Mouse (Mus musculus) spleen, postnatal 36 days (tissue): ENCODE measurements around the gene Tenm1.
A peak's percentile ranks its signal among the peaks of the same experiment; 100 is the strongest.

Experiments used
- DNase-seq, 2 experiments: peaks; one replicate each; pipeline ENCODE4 v3.0.0; 2022; ENCODE audit warnings: low spot score in 2 of 2, mixed read lengths in 1 of 2

The Tenm1 gene

DNA sequence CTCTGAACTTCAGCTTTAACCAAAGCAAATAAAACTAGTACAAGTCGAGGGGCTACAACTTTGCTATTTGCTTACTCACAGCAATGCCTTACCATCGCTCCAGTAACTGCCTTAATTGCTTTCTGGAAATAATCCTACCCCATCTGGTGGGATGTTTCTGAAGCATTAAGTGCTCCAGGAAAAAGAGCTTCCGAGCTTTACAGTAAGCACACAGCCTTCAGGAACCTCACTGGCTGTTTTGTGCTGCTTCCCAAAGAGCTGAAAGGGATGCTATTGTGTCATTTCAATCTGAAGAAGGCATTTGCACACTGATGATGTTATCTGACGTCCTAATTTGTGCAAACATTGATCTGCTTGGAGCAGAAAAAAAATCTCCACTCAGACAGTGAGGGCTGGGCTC lies 647.4 kb downstream of the Tenm1 start:
- DNase-seq: no peak

DNA sequence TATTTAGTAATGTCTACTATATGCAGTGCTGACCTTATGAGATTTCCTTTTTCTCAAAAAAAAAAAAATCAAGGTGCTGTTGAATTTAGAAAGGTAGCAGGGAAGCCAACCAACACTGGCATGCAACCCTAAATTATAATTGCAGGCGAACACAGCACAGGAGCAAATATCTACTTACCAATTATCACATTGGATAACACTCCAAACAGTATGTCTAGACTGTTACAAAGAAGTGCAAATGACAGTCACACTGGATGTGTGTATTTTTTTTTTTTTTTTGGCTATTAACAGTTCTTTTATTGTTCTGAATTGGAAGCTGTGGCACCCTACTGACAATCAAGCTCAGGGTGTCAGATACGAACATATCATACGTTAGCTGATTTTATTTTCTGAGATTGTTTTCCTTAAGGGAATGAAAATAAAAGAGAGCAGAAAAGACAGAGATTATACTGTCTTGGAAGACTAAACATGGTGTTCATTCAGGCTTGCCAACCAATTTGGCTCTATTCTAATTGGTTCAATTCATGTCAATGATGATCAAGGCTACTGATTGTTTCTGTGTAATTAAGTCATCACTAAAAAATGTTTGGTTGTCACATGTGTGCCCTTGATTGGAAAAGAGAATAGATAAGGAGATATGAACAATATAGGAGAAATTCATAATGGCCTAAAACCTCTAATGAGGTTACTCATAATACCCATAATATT lies 710.7 kb downstream of the Tenm1 start:
- no peak for DNase-seq

DNA sequence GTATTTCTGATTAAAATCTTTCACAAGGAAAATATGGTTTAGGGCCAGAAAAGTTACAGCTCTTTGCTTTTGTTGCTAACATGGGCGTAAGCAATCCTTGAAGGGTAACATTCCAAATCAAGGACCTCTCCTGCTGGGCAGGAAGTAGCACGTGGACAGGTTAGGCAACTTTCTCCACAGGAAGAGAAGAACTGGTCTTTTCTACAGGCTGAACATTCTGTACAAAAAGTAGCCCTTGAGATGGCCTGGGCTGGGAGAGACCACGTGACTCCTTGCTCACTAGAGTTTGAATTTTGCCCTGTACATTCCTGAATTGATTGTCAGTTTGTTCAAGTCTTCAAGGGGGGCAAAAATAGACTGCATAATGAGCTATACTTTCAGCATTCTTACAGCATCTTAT lies 728.6 kb downstream of the Tenm1 start:
- no peak for DNase-seq

DNA sequence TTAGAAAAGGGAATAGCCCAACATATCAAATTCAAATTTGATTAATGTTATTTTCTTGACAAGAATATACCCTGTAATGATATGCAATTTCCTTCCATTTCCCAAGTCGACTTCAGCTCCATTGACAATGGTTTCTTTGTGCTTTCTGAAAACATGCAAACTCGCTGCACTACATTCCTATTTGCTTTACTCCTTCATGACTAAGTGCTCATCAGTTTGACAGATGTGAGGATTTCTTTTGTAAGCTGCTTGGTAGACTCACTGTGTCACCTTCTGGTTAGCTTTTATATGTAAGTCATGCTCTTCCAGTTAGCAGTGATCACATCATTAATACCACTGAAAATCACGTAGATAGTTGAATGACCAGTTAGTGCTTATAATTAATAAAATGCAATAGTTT lies 781.8 kb downstream of the Tenm1 start:
- DNase-seq: no peak

DNA sequence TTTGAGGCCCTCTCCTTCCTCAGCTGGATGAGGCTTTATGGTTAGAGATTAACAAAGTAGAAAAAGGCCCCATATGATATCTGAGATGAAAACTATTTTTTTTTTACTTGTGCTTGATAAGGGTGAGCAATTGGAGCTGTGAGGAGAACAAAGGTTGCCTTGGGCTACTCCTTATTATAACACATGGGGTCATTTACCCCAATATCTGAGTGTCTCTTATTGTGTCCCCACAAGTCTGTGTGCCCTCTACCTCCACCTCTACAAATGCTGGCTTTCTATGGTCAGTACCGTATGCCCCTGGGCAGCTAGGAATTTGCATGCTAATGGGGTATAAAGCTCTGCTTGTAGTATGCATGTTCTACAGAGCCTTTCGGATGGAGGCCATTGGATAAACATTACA lies 848.4 kb downstream of the Tenm1 start:
- no peak for DNase-seq

DNA sequence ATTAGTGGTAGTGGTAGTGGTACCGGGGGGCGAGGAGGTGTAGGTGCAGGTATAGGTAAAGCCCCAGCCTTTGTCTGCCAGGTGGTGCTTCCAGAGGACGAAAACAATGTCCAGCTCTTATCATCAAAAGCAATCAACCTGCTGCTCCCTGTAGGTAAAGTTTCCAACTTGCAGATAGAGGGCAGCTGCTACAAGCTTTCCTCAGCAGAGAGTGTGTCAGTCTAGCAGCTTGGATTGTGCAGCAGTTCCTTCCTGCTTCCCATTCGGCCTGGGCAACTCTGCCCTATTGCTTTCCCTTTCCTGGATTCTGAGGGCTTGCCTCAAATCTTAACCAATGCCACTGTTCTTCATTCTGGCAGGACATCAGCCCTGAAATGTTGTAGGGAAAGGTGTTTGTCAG lies 870.2 kb downstream of the Tenm1 start:
- DNase-seq: no peak

DNA sequence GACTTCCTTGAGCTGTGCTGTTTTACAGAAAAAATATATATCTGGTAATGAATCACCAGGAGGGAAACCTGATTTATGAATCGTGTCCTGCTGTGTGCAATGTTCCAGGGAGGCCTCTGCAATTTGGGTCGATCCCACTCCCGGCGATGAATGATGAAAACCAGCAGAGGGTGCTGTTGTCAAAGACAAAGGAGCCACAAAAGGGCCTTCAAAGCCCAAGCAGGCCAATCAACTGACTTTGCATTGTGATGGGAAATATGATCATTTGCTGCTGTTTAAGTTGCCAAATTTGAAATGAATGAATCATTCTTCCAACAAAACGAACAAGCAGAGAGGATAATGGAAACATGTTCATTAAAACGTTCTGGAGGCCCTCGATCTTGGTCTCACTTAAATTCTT lies 871.6 kb downstream of the Tenm1 start:
- no peak for DNase-seq

DNA sequence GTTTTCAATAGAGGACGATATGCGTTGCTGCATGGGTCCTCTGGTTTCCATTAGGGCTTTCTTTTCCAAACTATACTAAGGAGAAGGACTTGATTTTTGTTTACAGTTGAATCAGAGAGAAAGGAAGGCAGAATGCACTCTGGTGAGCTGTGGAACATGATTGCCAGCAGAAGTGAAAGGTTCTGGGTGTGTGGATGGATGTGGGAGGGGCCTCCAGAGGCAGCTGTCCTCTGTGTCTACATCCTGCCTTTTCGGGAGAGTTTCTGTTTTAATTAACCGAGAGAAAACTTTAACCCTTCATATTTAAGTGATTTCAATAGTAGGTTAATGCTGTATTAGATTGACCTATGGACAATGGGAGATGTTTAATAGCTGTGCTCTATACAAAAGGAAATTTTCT lies 880.4 kb downstream of the Tenm1 start:
- no peak for DNase-seq

DNA sequence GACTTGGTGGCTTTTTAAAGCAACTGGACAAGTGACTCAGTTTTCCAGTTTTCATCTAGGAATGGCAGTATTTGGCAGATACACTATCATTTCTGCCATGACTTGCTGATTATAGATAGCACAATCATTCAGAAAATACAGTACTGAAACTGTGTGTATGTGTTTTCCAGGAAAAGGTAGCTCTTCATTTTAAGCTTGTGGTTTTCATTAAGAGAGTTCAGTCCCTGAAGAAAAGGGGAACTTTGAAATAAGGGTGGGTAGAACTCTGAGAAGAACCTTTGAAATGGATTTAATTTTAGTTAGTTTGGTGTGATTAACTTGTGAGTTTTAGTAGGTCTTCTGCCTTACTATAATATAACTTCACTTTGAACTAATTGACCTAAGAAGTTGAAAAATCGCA lies 883.9 kb downstream of the Tenm1 start:
- DNase-seq: no peak

DNA sequence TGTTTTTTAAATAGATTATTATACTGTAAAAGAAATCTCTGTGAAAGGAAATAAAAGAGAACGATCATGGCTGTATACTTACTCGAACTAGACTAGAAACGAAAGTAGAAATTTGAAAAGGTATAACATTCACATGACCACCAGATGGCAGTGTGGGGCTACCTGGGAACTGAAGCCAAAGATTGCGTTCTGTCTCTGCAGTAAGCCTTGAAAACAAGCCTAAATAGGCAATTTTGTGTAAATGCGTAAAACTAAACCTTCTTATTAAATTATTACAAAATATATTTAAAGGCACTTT lies 888.2 kb downstream of the Tenm1 start:
- DNase-seq: peak; percentile 38 to 54

DNA sequence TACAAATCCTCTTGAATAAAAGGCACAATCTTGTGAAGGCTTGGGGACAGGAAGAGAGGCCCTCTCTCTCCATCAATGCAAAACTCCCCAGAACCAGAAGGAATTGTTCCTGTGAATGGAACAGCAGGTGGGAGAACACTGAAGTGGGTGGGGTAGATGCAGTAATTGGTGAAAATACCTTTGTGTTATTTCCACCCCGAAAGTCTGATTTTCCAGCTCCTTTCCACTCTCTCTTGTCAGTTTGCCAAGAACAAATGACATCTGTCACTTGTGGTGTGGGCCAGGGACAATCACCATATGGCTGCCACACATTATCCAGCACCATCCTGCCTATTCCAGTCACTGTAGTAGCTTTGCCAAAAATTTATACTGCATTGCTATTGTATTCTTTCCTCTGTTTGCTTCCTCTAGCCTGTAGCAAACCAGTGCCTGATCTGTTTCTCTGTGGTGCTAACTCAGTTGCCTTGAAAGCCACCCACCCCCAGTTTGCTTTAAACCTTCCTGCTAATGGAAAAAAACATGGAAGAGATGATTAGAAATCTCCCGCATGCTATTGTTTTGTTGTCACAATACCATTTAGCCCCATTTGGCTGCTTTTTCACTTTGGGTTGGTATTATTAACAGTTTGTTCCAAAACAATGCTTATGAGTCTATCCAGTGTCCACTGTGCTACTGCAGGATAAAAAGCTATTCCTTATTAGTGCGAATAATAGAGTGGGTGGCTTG lies 888.7 kb downstream of the Tenm1 start:
- DNase-seq: no peak

DNA sequence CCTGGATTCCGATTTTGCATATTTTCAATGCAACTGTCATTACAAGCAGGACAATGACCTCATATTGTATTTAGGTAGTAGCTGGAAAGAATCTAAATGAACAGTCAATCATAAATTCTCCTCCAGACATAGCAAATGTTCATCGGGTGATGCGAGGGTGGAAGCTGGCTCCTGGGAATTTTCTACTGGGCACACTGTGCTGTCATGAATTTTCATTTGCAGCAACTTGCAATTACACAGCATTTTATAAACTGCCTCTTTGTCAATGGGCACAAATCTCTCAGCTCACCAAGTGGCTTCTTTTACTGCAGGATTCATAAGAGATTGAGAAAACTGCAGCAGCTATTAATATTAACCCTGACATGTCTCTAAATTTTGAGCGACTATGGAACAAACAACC lies 898.2 kb downstream of the Tenm1 start:
- DNase-seq: no peak

DNA sequence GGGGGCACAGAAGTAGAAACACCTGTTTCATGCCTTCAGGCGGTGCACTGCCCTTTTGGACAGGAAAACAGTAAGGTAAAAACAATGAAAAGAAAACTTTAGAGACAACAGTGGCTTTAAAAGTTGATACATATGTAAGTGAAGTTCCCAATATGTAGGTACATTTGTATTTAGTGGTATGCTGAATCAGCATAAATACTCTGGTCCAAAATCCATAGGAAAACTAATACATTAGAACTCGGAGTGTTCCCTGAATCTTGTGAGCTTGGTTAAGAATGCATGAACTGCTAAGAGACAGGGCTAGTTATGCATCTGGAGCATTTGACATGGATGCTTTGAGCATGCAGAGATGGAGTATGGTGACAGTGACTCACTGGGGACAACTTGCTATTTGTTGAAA lies 906.1 kb downstream of the Tenm1 start:
- no peak for DNase-seq

DNA sequence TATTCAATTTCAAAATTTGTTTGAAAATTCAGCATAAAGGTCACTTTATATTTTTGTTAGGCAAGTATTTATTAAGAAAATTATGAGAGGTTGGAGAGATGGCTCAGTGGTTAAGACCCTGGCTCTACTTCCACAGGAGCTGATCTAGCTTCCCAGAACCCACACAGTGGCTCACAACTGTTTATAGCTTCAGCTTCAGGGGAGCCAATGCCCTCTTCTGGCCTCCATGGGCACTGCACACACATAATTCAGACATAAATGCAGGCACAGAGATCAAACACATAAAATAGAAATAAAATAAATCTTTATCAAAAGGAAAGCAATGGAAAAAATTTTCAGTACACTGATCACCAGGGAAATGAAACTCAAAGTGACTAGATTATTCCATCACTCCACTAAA lies 916.4 kb downstream of the Tenm1 start:
- no peak for DNase-seq

DNA sequence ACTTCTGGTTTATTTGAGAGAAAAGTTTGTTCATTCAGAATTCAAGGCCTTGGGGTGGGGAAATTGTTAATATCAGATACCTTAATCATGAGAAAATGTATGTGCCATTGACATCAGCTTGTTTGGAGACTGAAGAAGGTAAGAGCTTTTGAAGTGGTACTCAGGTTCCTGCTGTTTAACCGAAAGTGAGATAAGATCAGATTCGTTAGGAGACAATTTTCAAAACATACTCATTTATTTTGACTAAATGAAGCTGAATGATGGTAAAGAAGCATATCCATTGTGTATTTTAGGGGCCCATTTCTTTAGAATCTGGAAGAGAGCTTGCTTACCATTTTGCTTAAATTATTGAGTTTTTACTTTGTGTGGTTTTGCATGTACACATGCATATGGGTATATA lies 917.8 kb downstream of the Tenm1 start:
- no peak for DNase-seq

DNA sequence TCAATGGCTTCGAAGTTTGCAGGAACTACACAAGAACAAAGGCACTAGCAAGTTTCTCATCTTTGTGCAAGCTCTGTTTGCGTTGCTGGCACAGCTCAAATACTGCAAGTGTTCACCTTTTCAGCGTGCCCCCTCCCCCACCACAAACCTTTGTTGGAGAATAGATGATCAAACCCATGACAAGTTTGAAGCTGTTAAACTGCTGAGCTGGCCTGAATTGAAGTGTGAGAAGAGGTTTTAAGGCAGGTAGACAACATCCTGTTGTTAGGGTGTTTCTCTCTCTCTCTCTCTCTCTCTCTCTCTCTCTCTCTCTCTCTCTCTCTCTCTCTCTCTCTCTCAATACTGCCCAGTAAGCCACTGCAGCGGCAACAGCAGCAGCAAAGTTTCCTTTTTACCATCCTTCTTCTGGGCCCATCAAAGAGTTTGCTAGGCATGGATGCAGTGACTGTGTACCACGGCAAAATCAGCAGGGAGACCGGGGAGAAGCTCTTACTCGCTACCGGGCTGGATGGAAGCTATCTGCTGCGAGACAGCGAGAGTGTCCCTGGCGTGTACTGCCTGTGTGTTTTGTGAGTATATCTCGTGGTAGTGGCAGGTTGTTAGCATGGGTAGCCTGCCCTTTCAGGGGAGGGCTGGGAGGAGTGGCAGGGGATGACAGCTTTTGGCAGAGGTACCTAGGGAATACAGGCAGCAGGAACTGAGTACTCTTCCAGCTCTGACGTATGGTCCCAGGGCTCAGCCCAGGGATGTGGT lies 926.5 kb downstream of the Tenm1 start, which contains the start of gene Sh2d1a:
Gene Sh2d1a, plus strand, starts transcription at position 163 of the 753 bp plus-strand sequence.
- peak in 1 of 2 experiments; percentile 2 for DNase-seq

DNA sequence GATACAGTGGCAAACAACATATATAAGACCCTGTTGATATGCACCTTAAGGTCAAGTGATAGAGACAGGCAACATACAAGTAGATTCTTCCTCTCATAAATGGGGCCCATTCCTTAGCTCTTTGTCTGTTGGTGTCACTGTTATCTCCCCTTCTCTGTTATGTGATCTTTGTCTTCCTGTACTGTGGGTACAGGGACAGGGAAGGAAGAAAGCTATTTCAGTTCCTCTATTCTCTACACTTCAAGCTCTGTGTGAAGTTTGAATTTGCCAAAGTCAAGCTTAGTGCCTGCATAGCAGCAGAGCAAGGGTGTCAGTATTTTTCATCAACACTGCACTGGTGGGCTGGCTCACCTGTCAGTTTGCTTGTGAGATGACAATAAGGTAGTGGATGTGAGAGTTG lies 928.4 kb downstream of the Tenm1 start:
- no peak for DNase-seq

DNA sequence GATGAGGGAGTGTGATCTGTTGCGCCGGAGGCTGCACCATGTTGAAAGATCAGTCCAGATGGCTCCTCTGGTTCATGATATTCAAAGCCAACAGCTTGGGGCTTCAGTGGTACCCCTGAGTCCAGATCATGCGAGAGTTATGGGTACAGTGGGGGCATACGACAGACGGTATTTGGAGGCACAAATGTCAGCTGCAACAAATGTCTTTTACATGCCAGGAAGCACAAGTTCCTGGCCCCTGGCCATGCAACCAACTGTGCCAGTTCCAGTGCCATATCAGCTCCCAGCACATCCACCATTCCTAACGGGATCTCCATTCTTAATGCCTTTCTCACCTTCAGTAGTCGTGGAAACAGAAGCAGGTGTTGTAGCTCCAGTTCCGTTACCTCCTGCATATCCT lies 938.6 kb downstream of the Tenm1 start:
- no peak for DNase-seq

DNA sequence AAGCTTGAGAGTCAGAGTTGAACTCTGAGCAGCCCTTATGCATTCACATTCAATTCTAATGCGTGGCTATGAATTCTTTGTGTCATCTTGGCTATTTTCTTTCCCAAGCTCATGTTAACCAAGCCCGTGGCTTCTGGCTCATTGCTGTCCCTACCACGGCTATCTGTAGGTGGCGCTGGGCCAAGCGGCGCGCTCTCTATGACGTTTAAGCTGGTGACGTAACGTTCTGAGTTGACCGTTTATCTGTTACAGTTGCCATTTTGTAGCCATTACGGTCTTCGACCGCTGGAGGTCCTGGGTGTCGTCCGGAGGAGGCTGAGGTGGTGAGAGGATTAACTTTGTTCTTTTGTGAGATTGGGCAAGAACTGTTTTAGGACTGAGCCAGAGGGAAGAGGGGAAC lies 939.5 kb downstream of the Tenm1 start, which contains the start of gene Tex13c2:
Gene Tex13c2, plus strand, starts transcription at position 246 of the 400 bp plus-strand sequence.
- DNase-seq: no peak
